7 mouse cellular contexts compared by ENCODE assay signal in genomic region chr3:109340274-109341070, GRCm38 (mm10). TPM values are rescaled to one million over a fixed set of nuclear protein-coding genes. Genes with fewer than 3 reads are reported as not detected.
A peak's percentile ranks its signal among the peaks of the same experiment; 100 is the strongest.
DNase-seq lines count a peak whose midpoint lies in the region; ATAC-seq and TF ChIP-seq lines count a peak whose summit lies in the region.

Gene Vav3, plus strand, starts transcription at chr3:109340653.

- no peaks in the 10 kb centered on the region for H3K9me3 ChIP-seq in embryonic facial prominence, embryonic 13.5 days
- no peaks in the 10 kb centered on the region for H3K9me3 ChIP-seq in heart, embryonic 10.5 days
- H3K9me3 ChIP-seq in kidney, embryonic 14.5 days (ENCODE audit: control insufficient read depth, low read length) = no peaks in the 10 kb centered on the region
- H3K9me3 ChIP-seq in liver, embryonic 12.5 days (replicated peaks) = no peaks in the 10 kb centered on the region

- peak within 1 kb of the TSS; percentile 69 for H3K4me3 ChIP-seq in embryonic facial prominence, embryonic 13.5 days
- peak within 1 kb of the TSS; percentile 89 for H3K4me3 ChIP-seq in heart, embryonic 10.5 days
- H3K4me3 ChIP-seq in kidney, embryonic 14.5 days (ENCODE audit: low read length) = peak within 1 kb of the TSS; percentile 72
- peak within 1 kb of the TSS; percentile 64 for H3K4me3 ChIP-seq in liver, embryonic 12.5 days
- peak within 1 kb of the TSS; percentile 38 for H3K4me3 ChIP-seq in myocyte

- peaks cover 21% of the 10 kb centered on the region for H3K27me3 ChIP-seq in embryonic facial prominence, embryonic 13.5 days
- no peaks in the 10 kb centered on the region for H3K27me3 ChIP-seq in heart, embryonic 10.5 days (ENCODE audit: insufficient read depth, poor library complexity, severe bottlenecking)
- H3K27me3 ChIP-seq in kidney, embryonic 14.5 days (ENCODE audit: control insufficient read depth, insufficient read depth, low read length) = peaks cover 8% of the 10 kb centered on the region
- peaks cover 36% of the 10 kb centered on the region for H3K27me3 ChIP-seq in liver, embryonic 12.5 days (replicated peaks)
- H3K27me3 ChIP-seq in myocyte (ENCODE audit: control insufficient read depth, insufficient read depth, insufficient read length) = no peaks in the 10 kb centered on the region

- H3ac ChIP-seq in myocyte (ENCODE audit: control insufficient read depth, insufficient read length) = peak within 1 kb of the TSS; percentile 3

- peaks cover 9% of the 10 kb centered on the region for H3K79me2 ChIP-seq in myocyte (ENCODE audit: control insufficient read depth, insufficient read depth)

- WGBS in embryonic facial prominence, embryonic 13.5 days = under 1% methylated on average over 90 of the region's 92 CpGs
- WGBS in heart, embryonic 10.5 days = under 1% methylated on average over 92 of the region's 92 CpGs
- WGBS in kidney, embryonic 14.5 days = under 1% methylated on average over 83 of the region's 92 CpGs
- under 1% methylated on average over 87 of the region's 92 CpGs for WGBS in liver, embryonic 12.5 days (ENCODE audit: insufficient replicate concordance)

- peak; percentile 79 for DNase-seq in adrenal gland, postnatal 10 days
- peak; percentile 83 for DNase-seq in heart, embryonic 10.5 days (ENCODE audit: low spot score)
- DNase-seq in spleen, postnatal 36 days (ENCODE audit: low spot score in 2 of 2) = peak; percentile 60 to 65

- H3K36me3 ChIP-seq in embryonic facial prominence, embryonic 13.5 days = no peaks in the 10 kb centered on the region
- H3K36me3 ChIP-seq in heart, embryonic 10.5 days = no peaks in the 10 kb centered on the region
- H3K36me3 ChIP-seq in kidney, embryonic 14.5 days (ENCODE audit: control insufficient read depth, insufficient read depth, low read length) = no peaks in the 10 kb centered on the region
- no peaks in the 10 kb centered on the region for H3K36me3 ChIP-seq in liver, embryonic 12.5 days
- no peaks in the 10 kb centered on the region for H3K36me3 ChIP-seq in myocyte (ENCODE audit: control insufficient read depth, insufficient read depth)

- peak; percentile 78 for ATAC-seq in embryonic facial prominence, embryonic 13.5 days (ENCODE audit: insufficient number of reproducible peaks, insufficient read depth, low FRiP score, low TSS enrichment, low read depth)
- peak; percentile 93 for ATAC-seq in kidney, embryonic 14.5 days (ENCODE audit: low FRiP score, low TSS enrichment)
- peak; percentile 76 for ATAC-seq in liver, embryonic 12.5 days

- peak within 1 kb of the TSS; percentile 77 for H3K9ac ChIP-seq in embryonic facial prominence, embryonic 13.5 days
- peak within 1 kb of the TSS; percentile 71 for H3K9ac ChIP-seq in kidney, embryonic 14.5 days (ENCODE audit: low read depth, low read length)
- peak within 1 kb of the TSS; percentile 62 for H3K9ac ChIP-seq in liver, embryonic 12.5 days

- peak within 1 kb of the TSS; percentile 81 for H3K27ac ChIP-seq in embryonic facial prominence, embryonic 13.5 days
- H3K27ac ChIP-seq in heart, embryonic 10.5 days = peak within 1 kb of the TSS; percentile 94
- peak within 1 kb of the TSS; percentile 74 for H3K27ac ChIP-seq in kidney, embryonic 14.5 days (ENCODE audit: low read depth, low read length)
- H3K27ac ChIP-seq in liver, embryonic 12.5 days = peak within 1 kb of the TSS; percentile 70

- peak; percentile 69 for TF ChIP-seq POLR2A in myocyte (IDR thresholded peaks at IDR 0.05; ENCODE audit: insufficient read length, low read depth)

- peaks cover 13% of the 10 kb centered on the region for H3K4me1 ChIP-seq in embryonic facial prominence, embryonic 13.5 days
- H3K4me1 ChIP-seq in heart, embryonic 10.5 days = peaks cover 8% of the 10 kb centered on the region; the same call in 1 of the 2 replicates
- 0 out of 2 replicates have a peak, but pooled peaks cover 4% of the 10 kb centered on the region for H3K4me1 ChIP-seq in kidney, embryonic 14.5 days (ENCODE audit: control insufficient read depth, insufficient read depth, low read length)
- peaks cover 23% of the 10 kb centered on the region for H3K4me1 ChIP-seq in liver, embryonic 12.5 days

- H3K4me2 ChIP-seq in embryonic facial prominence, embryonic 13.5 days = peak within 1 kb of the TSS; percentile 90
- H3K4me2 ChIP-seq in kidney, embryonic 14.5 days (replicated peaks; ENCODE audit: low read depth, low read length) = peak within 1 kb of the TSS; percentile 86
- H3K4me2 ChIP-seq in liver, embryonic 12.5 days = peak within 1 kb of the TSS; percentile 90
- peak within 1 kb of the TSS; percentile 85 for H3K4me2 ChIP-seq in myocyte (ENCODE audit: low read depth)

TF ChIP-seq in myocyte, 11 proteins besides CTCF, POLR2A, EP300 and RAD21:
- TF ChIP-seq TCF12 (IDR thresholded peaks at IDR 0.05; ENCODE audit: insufficient read depth, poor library complexity, severe bottlenecking) (no peak), MYOG (IDR thresholded peaks at IDR 0.05; ENCODE audit: control insufficient read depth in 1 of 3, insufficient read depth in 1 of 3, insufficient read length in 2 of 3, low read depth in 2 of 3) (peak in 1 of 3 experiments; percentile 32), E2F4 (IDR thresholded peaks at IDR 0.05; ENCODE audit: insufficient read depth) (no peak), TCF3 (IDR thresholded peaks at IDR 0.05; ENCODE audit: insufficient read length, low read depth) (no peak), CEBPB (IDR thresholded peaks at IDR 0.05; ENCODE audit: insufficient read depth, poor library complexity, severe bottlenecking) (no peak), USF1 (IDR thresholded peaks at IDR 0.05; ENCODE audit: low read depth) (no peak), MYOD1 (IDR thresholded peaks at IDR 0.05; ENCODE audit: control insufficient read depth in 1 of 3, insufficient read length in 2 of 3, low read depth in 2 of 3) (no peak), MAX (IDR thresholded peaks at IDR 0.05; ENCODE audit: low read depth) (no peak), REST (IDR thresholded peaks at IDR 0.05; ENCODE audit: insufficient read depth, insufficient read length) (no peak), POLR2AphosphoS2 (IDR thresholded peaks at IDR 0.05; ENCODE audit: insufficient read length, low read depth) (peak; percentile 39), SRF (IDR thresholded peaks at IDR 0.05; ENCODE audit: control insufficient read depth, insufficient read length, low read depth) (no peak)

RNA-seq across cellular contexts. Expression of gene Vav3, which starts in this region (rescaled TPM):
- total RNA-seq in adrenal gland, postnatal 10 days (2021) = 1 to 10 TPM; 5.7 to 6.2 TPM
- polyA plus RNA-seq in embryonic facial prominence, embryonic 13.5 days (2015; fragmentation: Nextera tagmentation; extraction: Ambion mirVana) = 13.8 and 15.6 TPM in 2 replicates
- 9.3 and 9.4 TPM in 2 replicates for polyA plus RNA-seq in heart, embryonic 10.5 days (2016; fragmentation: Nextera tagmentation; extraction: Ambion mirVana)
- polyA plus RNA-seq in kidney, embryonic 14.5 days (2014; fragmentation: Nextera tagmentation; extraction: Ambion mirVana) = 14.9 and 25.7 TPM in 2 replicates
- 5.4 and 7.0 TPM in 2 replicates for polyA plus RNA-seq in liver, embryonic 12.5 days (2016; fragmentation: Nextera tagmentation; extraction: Ambion mirVana)
- polyA plus RNA-seq in myocyte (2012; fragmentation: generic; extraction: Trizol) = 0.95 TPM

Comparison
In these comparisons a context has a peak if more than half of its experiments do, and no peak if none do; other contexts are left out.
1. Peak in every context shown above with its lines: DNase-seq, ATAC-seq, H3K4me3 ChIP-seq and H3K27ac ChIP-seq.
2. H3K4me3 ChIP-seq: peak in every context shown above with its lines; median percentile 89 in heart, embryonic 10.5 days; 72 in kidney, embryonic 14.5 days; 69 in embryonic facial prominence, embryonic 13.5 days; 64 in liver, embryonic 12.5 days; 38 in myocyte.